Mouse (Mus musculus) left cerebral cortex, adult 2 months (tissue): Measurements from ENCODE around the gene Iqch. TPM values are rescaled to one million over a fixed set of nuclear protein-coding genes. Genes with fewer than 3 reads are reported as not detected.

Experiments used
- DNase-seq, 2 experiments: peaks; one replicate each; pipeline ENCODE4 v3.0.0; 2021 to 2022; ENCODE audit warnings: low spot score in 2 of 2, mixed read lengths in 1 of 2; ENCODE audit errors: extremely low spot score in 1 of 2
- H3K27ac ChIP-seq: fragments of 200-600 bp; 2 replicates; pipeline ENCODE4 v1.8.1; 2022
- H3K4me3 ChIP-seq: fragments of 200-600 bp; 2 replicates; pipeline ENCODE4 v1.8.1; 2022
- CTCF ChIP-seq: fragments of 200-600 bp; IDR thresholded peaks from 2 replicates; pipeline ENCODE4 v1.8.1; 2022; ENCODE audit warnings: antibody characterized with exemption, mild to moderate bottlenecking, moderate library complexity
- intact Hi-C: fragments of 180-260 bp; cut with DNase I; formaldehyde crosslinking; loops from one replicate; pipeline ENCODE4 v1.15.1; 2025
- total RNA-seq, 2 experiments: library from RNA; stranded (reverse); gene quantifications; 2 replicates each; pipeline ENCODE4 v1.2.3; 2021

The Iqch gene
- total RNA-seq, 2 experiments from 2014 or later: not detected

- no peak for TF ChIP-seq CTCF
- DNase-seq: no peak
- H3K27ac ChIP-seq: no peak overlapping the region; the same call in 1 of the 2 replicates
Measured at GRCm38 (mm10) chr9:63610841-63611366, 8.6 kb upstream of the Iqch start.

GRCm38 (mm10) chr9:63610231-63610630, 7.9 kb upstream of the Iqch start:
- Histone ChIP-seq H3K4me3 (no peak overlapping the region), H3K27ac (no peak overlapping the region)
- intact Hi-C loops: loop anchor here (5.0 kb wide), 1 partner anchor 473 kb away; no protein-coding TSS in a partner anchor
- TF ChIP-seq CTCF: peak; percentile 6
- no peak for DNase-seq

More at GRCm38 (mm10) chr9:63610841-63611366, 8.6 kb upstream of the Iqch start:
- H3K4me3 ChIP-seq: no peak overlapping the region
- intact Hi-C loops: loop anchor here (5.0 kb wide), 1 partner anchor 474 kb away; no protein-coding TSS in a partner anchor

DNA sequence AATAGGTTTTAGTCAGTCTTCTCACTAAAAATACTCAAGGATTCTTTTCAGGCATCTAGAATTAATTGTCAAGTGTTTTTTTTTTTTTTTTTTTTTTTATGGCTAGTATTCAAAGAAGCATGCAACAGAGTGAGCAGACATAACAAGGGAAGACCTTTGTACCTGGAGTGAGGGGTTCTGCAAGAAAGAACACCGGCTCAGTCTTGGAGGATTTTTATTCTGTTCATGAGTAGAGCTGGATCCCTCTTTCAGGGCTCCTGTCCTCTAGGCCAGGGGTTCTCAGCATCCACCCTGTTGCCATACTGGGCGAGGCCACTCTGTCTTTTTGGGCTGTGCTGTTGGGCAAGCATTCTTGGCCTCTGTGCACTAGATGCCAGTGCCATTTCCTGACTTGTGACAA, 7.5 kb upstream of the Iqch start:
- Histone ChIP-seq H3K27ac (no peak overlapping the region), H3K4me3 (no peak overlapping the region)
- intact Hi-C loops: loop anchor here (5.0 kb wide), 1 partner anchor 472 kb away; no protein-coding TSS in a partner anchor
- no peak for DNase-seq
- TF ChIP-seq CTCF: no peak

DNA sequence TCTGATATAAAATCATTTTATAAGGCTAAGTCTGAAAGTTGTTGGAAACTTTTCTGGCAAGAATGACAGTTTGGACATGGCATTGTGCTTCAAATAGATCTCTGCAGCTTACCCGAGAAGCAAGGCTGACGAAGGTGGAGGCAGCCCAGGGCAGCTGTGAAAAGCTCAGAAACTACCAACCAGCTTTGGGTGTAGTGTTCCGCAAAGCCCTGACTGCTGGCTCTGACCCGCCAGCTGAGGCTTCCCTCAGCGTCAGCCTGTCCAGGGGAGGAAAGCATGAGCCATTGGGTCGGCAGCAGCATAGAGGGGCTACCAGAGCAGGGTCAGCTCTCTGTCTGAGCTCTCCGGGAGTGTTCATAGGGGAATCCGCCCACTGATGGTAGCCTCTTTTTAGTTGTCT, 7.0 kb upstream of the Iqch start:
- no peak overlapping the region for H3K4me3 ChIP-seq
- no peak overlapping the region for H3K27ac ChIP-seq
- no peak for TF ChIP-seq CTCF
- no peak for DNase-seq
- intact Hi-C loops: no loop called here

GRCm38 (mm10) chr9:63608006-63608405, 5.7 kb upstream of the Iqch start:
- H3K4me3 ChIP-seq: no peak overlapping the region
- no peak overlapping the region; the same call in 1 of the 2 replicates for H3K27ac ChIP-seq
- intact Hi-C loops: no loop called here
- no peak for DNase-seq
- no peak for TF ChIP-seq CTCF

GRCm38 (mm10) chr9:63606594-63606993, 4.3 kb upstream of the Iqch start:
- TF ChIP-seq CTCF: peak; percentile 23
- no peak for DNase-seq
- intact Hi-C loops: no loop called here
- Histone ChIP-seq H3K4me3 (no peak overlapping the region), H3K27ac (no peak overlapping the region)

- TF ChIP-seq CTCF: no peak
- DNase-seq: no peak
- Histone ChIP-seq H3K4me3 (peak overlapping the region; percentile 96), H3K27ac (no peak overlapping the region)
- intact Hi-C loops: loop anchor here (5.0 kb wide), 1 partner anchor 207 kb away; the partner anchor contains the start of gene 2300009A05Rik
Measured at GRCm38 (mm10) chr9:63603849-63604248, 1.6 kb upstream of the Iqch start.

- no peak overlapping the region for H3K4me3 ChIP-seq
- TF ChIP-seq CTCF: no peak
- intact Hi-C loops: no loop called here
- no peak for DNase-seq
- no peak overlapping the region for H3K27ac ChIP-seq
Measured at GRCm38 (mm10) chr9:63596660-63597059, 5.6 kb downstream of the Iqch start.

GRCm38 (mm10) chr9:63595652-63596051, 6.6 kb downstream of the Iqch start:
- DNase-seq: no peak
- no peak for TF ChIP-seq CTCF
- Histone ChIP-seq H3K4me3 (no peak overlapping the region), H3K27ac (no peak overlapping the region)
- intact Hi-C loops: no loop called here

GRCm38 (mm10) chr9:63595032-63595431, 7.3 kb downstream of the Iqch start:
- intact Hi-C loops: no loop called here
- Histone ChIP-seq H3K4me3 (no peak overlapping the region), H3K27ac (no peak overlapping the region)
- DNase-seq: no peak
- no peak for TF ChIP-seq CTCF

- no peak for TF ChIP-seq CTCF
- intact Hi-C loops: no loop called here
- no peak overlapping the region for H3K27ac ChIP-seq
- no peak for DNase-seq
- H3K4me3 ChIP-seq: no peak overlapping the region
Measured at GRCm38 (mm10) chr9:63591661-63592256, 10.5 kb downstream of the Iqch start.

DNA sequence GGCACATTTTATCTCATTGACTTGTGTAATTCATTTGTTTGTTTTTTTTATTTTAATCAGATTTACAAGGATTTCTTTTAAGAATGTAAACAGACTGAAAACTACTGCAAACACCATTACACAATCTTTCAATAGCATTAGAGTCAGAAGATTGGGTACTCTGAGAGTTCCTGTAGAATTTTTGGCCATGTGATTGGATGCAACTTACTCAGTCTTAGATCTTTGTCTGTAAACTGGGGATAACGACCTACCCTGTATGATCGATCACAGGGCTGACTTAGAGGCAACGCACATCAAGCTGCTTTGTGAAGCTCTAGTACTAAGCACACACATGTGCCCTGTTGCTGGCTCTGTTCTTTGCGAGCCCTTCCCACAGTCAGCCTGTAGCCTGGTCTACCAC, 11.7 kb downstream of the Iqch start:
- intact Hi-C loops: no loop called here
- no peak for TF ChIP-seq CTCF
- Histone ChIP-seq H3K27ac (no peak overlapping the region), H3K4me3 (no peak overlapping the region)
- DNase-seq: no peak

GRCm38 (mm10) chr9:63589209-63589608, 13.1 kb downstream of the Iqch start:
- intact Hi-C loops: no loop called here
- Histone ChIP-seq H3K4me3 (no peak overlapping the region), H3K27ac (no peak overlapping the region)
- no peak for DNase-seq
- no peak for TF ChIP-seq CTCF
